Mouse (Mus musculus) embryonic facial prominence, embryonic 10.5 days (tissue): Measurements from ENCODE around the gene Lpcat2b. TPM values are rescaled to one million over a fixed set of nuclear protein-coding genes. Genes with fewer than 3 reads are reported as not detected.
A peak's percentile ranks its signal among the peaks of the same experiment; 100 is the strongest.
"Not testable (repeated sequence)": the region's sequence is repeated elsewhere in the genome, so short reads cannot be mapped to it uniquely, and the experiment has no call there.

Source experiments
- DNase-seq: peaks from one replicate; pipeline ENCODE4 v3.0.0-alpha.2; 2017; ENCODE audit warnings: low spot score
- H3K27ac ChIP-seq: fragments of 300-500 bp; sonication (generic); replicated peaks from 2 replicates; pipeline ENCODE4 v1.5.1; 2016; ENCODE audit warnings: mild to moderate bottlenecking
- H3K27me3 ChIP-seq: fragments of 300-500 bp; sonication (generic); replicated peaks from 2 replicates; pipeline ENCODE4 v1.6.1; 2016; ENCODE audit warnings: low read depth, mild to moderate bottlenecking; ENCODE audit not compliant: poor library complexity, severe bottlenecking
- H3K36me3 ChIP-seq: fragments of 300-500 bp; sonication (generic); replicated peaks from 2 replicates; pipeline ENCODE4 v1.6.1; 2016; ENCODE audit warnings: mild to moderate bottlenecking, moderate library complexity
- H3K4me1 ChIP-seq: fragments of 300-500 bp; sonication (generic); 2 replicates; pipeline ENCODE4 v1.6.1; 2016
- H3K4me3 ChIP-seq: fragments of 300-500 bp; sonication (generic); 2 replicates; pipeline ENCODE4 v1.5.1; 2016; ENCODE audit warnings: mild to moderate bottlenecking, moderate library complexity
- H3K9me3 ChIP-seq: fragments of 300-500 bp; sonication (generic); 2 replicates; pipeline ENCODE4 v1.6.1; 2016; ENCODE audit warnings: mild to moderate bottlenecking
- WGBS: fragments of 180-500 bp; shearing (Covaris S2); methylation state at CpG from one replicate; pipeline ENCODE4 v1.1.7; 2016; 5-methylcytosine and 5-hydroxymethylcytosine counted together
- polyA plus RNA-seq: library from polyadenylated mRNA; unstranded; fragments of >200 nt; fragmentation: Nextera tagmentation; extraction: Ambion mirVana; gene quantifications from 2 replicates; pipeline ENCODE4 v1.2.1, GENCODE M21; 2016

Gene Lpcat2b
- polyA plus RNA-seq = not detected in 2 replicates

GRCm38 (mm10) chr5:107431249-107431648 is at the start of gene Lpcat2b:
Gene Lpcat2b (plus strand): TSS chr5:107431549.
- DNase-seq = no peak
- Histone ChIP-seq H3K27me3 (no peaks in the 10 kb centered on the region), H3K4me1 (no peaks in the 10 kb centered on the region), H3K27ac (no peak within 1 kb of the TSS), H3K9me3 (no peaks in the 10 kb centered on the region), H3K36me3 (no peaks in the 10 kb centered on the region), H3K4me3 (no peak within 1 kb of the TSS)
- 80% methylated on average over 3 of the region's 3 CpGs for WGBS

DNA sequence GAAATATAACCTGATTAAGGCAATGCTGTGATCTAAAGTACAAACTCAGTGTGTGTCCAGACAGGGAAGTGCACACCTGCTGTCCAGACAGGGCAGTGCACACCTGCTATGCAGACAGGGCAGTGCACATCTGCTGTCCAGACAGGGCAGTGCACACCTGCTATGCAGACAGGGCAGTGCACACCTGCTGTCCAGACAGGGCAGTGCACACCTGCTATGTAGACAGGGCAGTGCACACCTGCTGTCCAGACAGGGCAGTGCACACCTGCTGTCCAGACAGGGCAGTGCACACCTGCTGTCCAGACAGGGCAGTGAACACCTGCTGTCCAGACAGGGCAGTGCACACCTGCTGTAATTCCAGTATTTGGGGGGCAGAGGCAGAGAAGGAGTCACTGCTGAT is 44.9 kb upstream of the Lpcat2b start:
- H3K4me1 ChIP-seq, DNase-seq, H3K27ac ChIP-seq, H3K9me3 ChIP-seq, H3K36me3 ChIP-seq, H3K4me3 ChIP-seq, H3K27me3 ChIP-seq: not testable (repeated sequence)

GRCm38 (mm10) chr5:107387788-107388187 is 43.6 kb upstream of the Lpcat2b start:
- Histone ChIP-seq H3K4me3 (no peak overlapping the region), H3K9me3 (no peaks in the 10 kb centered on the region), H3K4me1 (no peaks in the 10 kb centered on the region), H3K36me3 (no peaks in the 10 kb centered on the region), H3K27ac (no peak overlapping the region), H3K27me3 (no peaks in the 10 kb centered on the region)
- DNase-seq = no peak
- WGBS = 95% methylated on average over 1 of the region's 1 CpGs

- Histone ChIP-seq H3K4me3 (no peak overlapping the region), H3K9me3 (no peaks in the 10 kb centered on the region), H3K27ac (no peak overlapping the region), H3K36me3 (no peaks in the 10 kb centered on the region), H3K4me1 (peaks cover 1% of the 10 kb centered on the region; the same call in 1 of the 2 replicates), H3K27me3 (no peaks in the 10 kb centered on the region)
- 89% methylated on average over 2 of the region's 2 CpGs for WGBS
- DNase-seq = no peak
These were observed 42.0 kb upstream of the Lpcat2b start for GRCm38 (mm10) chr5:107389373-107389772.

GRCm38 (mm10) chr5:107394437-107394836 is 36.9 kb upstream of the Lpcat2b start:
- WGBS = 71% methylated on average over 2 of the region's 2 CpGs
- no peaks in the 10 kb centered on the region for H3K36me3 ChIP-seq
- no peak for DNase-seq
- H3K4me1 ChIP-seq = peaks cover 3% of the 10 kb centered on the region; the same call in 1 of the 2 replicates
- no peaks in the 10 kb centered on the region for H3K27me3 ChIP-seq
- H3K4me3 ChIP-seq = no peak overlapping the region
- no peaks in the 10 kb centered on the region for H3K9me3 ChIP-seq
- H3K27ac ChIP-seq = no peak overlapping the region

DNA sequence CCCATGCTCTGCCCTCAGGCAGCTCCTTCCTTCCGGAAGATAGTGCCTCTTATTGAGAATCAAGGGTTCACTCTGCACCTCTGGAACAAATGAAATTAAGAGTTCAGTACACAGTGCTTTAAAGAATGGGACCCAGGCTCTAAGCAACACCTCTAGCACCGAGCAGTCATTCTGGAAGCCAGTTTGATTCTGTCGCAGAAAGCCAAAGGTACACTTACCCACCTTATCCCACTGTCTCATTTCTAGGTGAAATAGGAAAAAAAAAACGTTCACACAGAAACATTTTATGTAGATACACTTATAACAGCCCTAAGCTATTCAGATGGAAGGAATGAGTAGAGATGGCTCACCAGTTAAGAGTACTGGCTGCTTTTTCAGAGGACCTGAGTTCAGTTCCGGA is 28.9 kb upstream of the Lpcat2b start, which contains the start of gene Ephx4:
Gene Ephx4 (plus strand): TSS at position 301 of the 400 bp plus-strand sequence.
- 11% methylated on average over 5 of the region's 5 CpGs for WGBS
- no peaks in the 10 kb centered on the region for H3K36me3 ChIP-seq
- peak within 1 kb of the TSS; percentile 76 for H3K4me3 ChIP-seq
- no peak for DNase-seq
- peaks cover 39% of the 10 kb centered on the region for H3K27me3 ChIP-seq
- peaks cover 17% of the 10 kb centered on the region for H3K4me1 ChIP-seq
- H3K9me3 ChIP-seq = no peaks in the 10 kb centered on the region
- peak within 1 kb of the TSS; percentile 70 for H3K27ac ChIP-seq

GRCm38 (mm10) chr5:107403011-107403946 is 28.1 kb upstream of the Lpcat2b start:
- peak overlapping the region; percentile 70 for H3K27ac ChIP-seq
- under 1% methylated on average over 80 of the region's 80 CpGs for WGBS
- H3K9me3 ChIP-seq = no peaks in the 10 kb centered on the region
- peak overlapping the region; percentile 76 for H3K4me3 ChIP-seq
- no peaks in the 10 kb centered on the region for H3K36me3 ChIP-seq
- H3K27me3 ChIP-seq = peaks cover 39% of the 10 kb centered on the region
- DNase-seq = peak; percentile 61
- peaks cover 17% of the 10 kb centered on the region for H3K4me1 ChIP-seq

DNA sequence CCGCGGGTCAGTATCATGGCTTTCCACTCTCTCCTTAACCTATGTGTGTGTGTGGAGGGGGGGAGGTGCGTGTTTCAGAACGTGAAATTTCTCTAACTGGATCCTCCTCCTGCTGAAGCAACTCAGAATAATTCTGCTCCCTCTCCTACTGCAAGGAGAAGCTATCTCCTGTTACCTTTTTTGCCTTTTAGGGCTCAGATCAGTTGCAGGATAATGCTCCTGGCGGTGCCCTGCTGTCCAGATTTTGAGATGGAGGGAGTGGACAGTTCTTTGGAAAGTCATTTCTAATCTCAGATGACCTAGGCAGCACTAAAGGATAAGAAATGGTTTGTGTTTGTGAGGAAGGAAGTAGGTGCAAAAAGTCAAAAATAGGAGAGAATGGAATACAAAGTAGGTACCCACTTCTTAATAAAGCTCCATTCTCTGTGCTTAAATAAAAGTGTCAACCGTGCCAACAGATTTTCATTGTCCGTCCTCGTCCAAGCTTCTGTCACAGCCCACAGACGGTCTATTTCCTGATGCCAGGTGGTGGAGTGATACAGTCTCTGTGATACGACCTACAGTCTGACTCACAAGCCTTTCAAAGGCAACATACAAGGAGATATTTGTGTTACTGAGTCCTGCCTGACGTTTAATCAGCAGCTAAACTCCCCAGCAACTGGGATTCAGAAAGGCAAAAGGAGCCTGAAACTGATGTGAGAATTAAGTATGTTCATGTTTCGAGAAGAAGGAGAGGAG is 27.2 kb upstream of the Lpcat2b start:
- 35% methylated on average over 12 of the region's 12 CpGs for WGBS

DNA sequence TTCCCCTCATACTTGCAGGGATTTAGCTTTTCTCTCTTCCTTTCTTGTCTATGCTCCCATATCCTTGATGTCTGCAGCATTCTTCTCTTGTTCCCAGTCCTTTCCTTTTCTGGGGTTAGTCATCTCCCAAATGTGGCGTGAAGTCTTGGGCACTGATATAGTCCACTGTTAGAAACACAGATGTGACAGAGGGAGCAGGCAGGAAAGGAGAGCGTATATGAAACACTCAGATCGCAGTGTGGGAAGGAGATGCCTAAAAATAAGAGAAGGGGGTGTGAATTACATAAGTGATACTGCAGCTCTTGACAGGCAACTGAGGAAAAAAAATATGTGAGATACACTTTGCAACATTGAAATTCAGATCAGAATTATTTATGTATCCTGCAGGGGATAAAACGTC is 26.0 kb upstream of the Lpcat2b start:
- Histone ChIP-seq H3K9me3 (no peaks in the 10 kb centered on the region), H3K36me3 (no peaks in the 10 kb centered on the region), H3K27ac (no peak overlapping the region), H3K27me3 (peaks cover 39% of the 10 kb centered on the region), H3K4me1 (peaks cover 18% of the 10 kb centered on the region), H3K4me3 (no peak overlapping the region)
- WGBS = 87% methylated on average over 4 of the region's 4 CpGs
- DNase-seq = no peak

More for the DNA sequence above, 27.2 kb upstream of the Lpcat2b start:
- Histone ChIP-seq H3K27me3 (peaks cover 39% of the 10 kb centered on the region), H3K27ac (no peak overlapping the region), H3K36me3 (no peaks in the 10 kb centered on the region), H3K9me3 (no peaks in the 10 kb centered on the region), H3K4me3 (peak overlapping the region; percentile 76), H3K4me1 (peaks cover 17% of the 10 kb centered on the region)
- no peak for DNase-seq

GRCm38 (mm10) chr5:107410305-107410704 is 21.0 kb upstream of the Lpcat2b start:
- H3K36me3 ChIP-seq = no peaks in the 10 kb centered on the region
- peaks cover 11% of the 10 kb centered on the region for H3K4me1 ChIP-seq
- peaks cover 4% of the 10 kb centered on the region for H3K27me3 ChIP-seq
- H3K9me3 ChIP-seq = no peaks in the 10 kb centered on the region
- no peak for DNase-seq
- no peak overlapping the region for H3K27ac ChIP-seq
- 89% methylated on average over 1 of the region's 1 CpGs for WGBS
- no peak overlapping the region for H3K4me3 ChIP-seq

DNA sequence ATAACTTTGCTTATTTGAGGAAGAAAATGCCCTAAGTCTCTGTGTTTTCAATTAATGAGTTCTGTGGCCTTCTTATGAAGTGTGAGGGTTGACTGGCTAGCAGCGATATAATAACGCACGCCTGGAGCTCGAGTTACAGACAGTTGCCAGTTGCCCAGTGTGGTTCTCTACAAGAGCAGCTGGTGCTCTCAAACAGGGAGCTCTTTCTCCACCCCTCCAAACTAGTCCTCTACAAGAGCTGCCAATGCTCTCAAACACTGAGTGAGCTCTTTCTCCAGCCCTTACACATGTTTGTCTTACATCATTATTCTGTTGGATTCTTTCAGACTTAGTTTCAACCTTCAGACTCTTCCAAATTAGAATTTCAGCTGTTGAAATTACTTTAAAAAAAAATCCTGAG is 20.0 kb upstream of the Lpcat2b start:
- H3K9me3 ChIP-seq = no peaks in the 10 kb centered on the region
- no peak overlapping the region for H3K4me3 ChIP-seq
- no peak for DNase-seq
- no peaks in the 10 kb centered on the region for H3K36me3 ChIP-seq
- WGBS = 40% methylated on average over 4 of the region's 4 CpGs
- H3K4me1 ChIP-seq = peaks cover 11% of the 10 kb centered on the region
- H3K27me3 ChIP-seq = no peaks in the 10 kb centered on the region
- no peak overlapping the region for H3K27ac ChIP-seq

DNA sequence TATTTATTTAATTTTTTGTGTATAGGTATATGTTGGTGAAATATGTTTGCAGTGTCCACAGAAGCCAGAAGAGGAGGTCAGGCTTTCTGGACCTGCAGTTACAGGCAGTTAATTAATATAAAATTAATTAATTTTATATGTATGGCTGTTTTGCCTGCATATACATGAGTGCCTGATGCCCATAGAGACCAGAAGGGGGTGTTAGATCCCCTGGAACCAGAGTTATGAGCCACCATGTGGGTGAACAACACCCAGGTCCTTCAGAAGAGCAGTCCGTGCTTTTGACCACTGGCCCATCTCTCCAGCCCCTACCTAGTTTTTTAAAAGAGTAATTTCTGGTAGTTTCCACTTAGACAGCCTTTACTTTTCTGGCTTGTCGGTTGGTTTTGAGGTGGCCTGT is 19.1 kb upstream of the Lpcat2b start:
- DNase-seq = no peak
- Histone ChIP-seq H3K9me3 (no peaks in the 10 kb centered on the region), H3K36me3 (no peaks in the 10 kb centered on the region), H3K4me3 (no peak overlapping the region), H3K27me3 (no peaks in the 10 kb centered on the region), H3K27ac (no peak overlapping the region), H3K4me1 (peaks cover 11% of the 10 kb centered on the region)
- 74% methylated on average over 2 of the region's 2 CpGs for WGBS
